Mouse (Mus musculus) naive thymus-derived CD4-positive, alpha-beta T cell, adult 2 months (primary cell): ENCODE data around the gene 2410002F23Rik.
"Not testable (repeated sequence)": the region's sequence is repeated elsewhere in the genome, so short reads cannot be mapped to it uniquely, and the experiment has no call there.

ENCODE experiments used
- DNase-seq: peaks from one replicate; pipeline ENCODE4 v3.0.0-alpha.2; 2011; ENCODE audit warnings: low read depth

The 2410002F23Rik gene

DNA sequence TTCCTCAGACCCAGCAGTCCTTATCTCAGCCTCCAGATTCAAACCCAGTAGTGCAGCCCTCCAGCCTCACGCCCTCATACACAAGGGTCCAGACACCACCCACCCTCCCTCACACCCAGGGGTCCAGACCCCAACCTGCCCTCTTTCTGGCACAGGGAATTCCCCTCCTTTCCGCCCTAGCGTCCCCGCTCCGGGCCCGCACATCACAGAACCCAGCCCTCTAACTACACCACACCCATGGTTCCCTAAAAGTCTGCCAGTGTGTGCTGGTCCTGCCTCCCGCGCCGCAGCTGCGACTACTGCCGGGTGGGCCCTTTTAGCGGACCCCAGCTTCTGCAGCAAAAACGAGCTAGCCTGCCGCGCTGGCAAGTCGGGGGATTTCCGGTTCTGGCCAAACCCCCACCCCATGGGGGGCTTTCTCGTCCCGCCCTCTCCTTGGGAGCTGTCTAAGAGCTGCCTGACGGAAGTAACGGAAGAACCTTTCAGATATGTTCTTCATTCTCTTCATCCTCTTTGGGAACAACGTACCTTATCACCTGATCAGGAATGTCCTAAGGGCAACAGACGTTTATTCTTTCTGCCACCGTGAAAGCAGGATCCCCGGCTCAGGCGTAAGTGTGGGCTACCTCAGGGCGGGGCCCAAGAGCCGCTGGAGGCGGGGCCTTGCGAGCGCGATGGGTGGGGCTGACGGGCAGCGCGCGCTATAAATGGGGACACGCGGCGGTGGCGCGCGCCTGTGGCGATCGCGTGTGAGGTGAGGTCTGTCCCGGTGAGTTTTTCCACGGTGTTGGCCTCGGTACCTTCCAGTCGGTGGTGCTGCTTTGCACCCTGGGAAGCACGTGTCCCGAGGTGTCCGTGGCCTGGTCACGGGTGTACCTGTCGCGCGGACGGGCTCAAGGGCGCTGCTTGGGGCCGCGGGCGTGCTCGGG lies at the start of gene 2410002F23Rik, which contains the start of gene 1700028J19Rik:
Gene 2410002F23Rik (plus strand): TSS at position 668 of the 929 bp plus-strand sequence.
Gene 1700028J19Rik (minus strand): TSS at position 641 of the 929 bp plus-strand sequence.
- DNase-seq = peak; percentile 96

DNA sequence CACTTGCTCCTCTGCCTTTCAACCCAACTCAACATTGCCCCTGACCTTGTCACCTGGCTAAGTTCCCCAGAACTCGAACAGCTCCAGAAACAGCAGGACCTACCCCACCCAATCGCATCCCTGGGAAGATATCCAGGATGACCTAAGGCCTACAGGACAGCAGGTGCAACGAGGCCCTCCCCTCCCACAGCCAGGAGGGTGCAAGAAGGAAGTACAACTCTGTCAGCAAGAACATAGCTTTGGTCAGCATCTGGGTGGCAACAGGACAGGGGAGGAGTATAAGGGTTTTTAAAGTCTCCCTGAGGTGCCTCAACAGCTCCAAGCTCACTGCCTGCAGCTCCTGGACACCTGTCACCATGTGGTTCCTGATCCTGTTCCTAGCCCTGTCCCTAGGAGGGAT lies 48.6 kb upstream of the 2410002F23Rik start, which contains the start of gene Klk1b3:
Gene Klk1b3 (plus strand): TSS at position 301 of the 400 bp plus-strand sequence.
- DNase-seq = no peak

DNA sequence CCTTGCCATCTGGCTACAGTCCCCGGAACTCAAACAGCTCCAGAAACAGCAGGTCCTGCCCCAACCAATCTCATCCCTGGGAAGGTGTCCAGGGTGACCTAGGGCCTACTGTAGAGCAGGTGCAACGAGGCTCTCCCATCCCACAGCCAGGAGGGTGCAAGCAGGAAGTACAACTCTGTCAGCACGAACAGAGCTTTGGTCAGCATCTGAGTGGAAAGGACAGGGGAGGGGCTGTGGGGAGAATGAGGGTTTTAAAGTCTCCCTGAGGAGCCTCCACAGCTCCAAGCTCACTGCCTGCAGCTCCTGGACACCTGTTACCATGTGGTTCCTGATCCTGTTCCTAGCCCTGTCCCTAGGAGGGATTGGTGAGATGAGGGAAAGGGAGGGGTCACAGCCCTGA lies 39.4 kb upstream of the 2410002F23Rik start, which contains the start of gene Klk1b4:
Gene Klk1b4 (plus strand): TSS at position 301 of the 400 bp plus-strand sequence.
- DNase-seq = not testable (repeated sequence)

DNA sequence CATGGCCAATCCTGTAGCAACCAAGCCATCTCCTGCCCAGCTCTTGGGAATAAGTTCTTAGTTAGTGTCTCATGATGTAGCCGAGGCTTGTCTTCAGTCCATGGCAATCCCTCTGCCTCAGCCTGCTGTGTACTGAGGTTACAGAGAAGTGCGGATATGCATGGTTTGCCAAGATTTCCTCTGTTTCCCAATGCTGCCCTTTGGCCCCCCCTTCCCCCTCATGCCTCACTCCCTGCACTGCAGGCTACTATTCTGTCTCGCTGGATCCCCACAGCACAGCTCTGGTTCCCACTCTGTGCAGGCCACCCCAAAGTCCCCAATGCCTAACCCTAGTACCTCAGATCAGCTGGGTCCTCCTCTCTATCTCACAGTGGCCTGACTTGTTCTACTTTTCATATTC lies 38.2 kb upstream of the 2410002F23Rik start:
- no peak for DNase-seq

DNA sequence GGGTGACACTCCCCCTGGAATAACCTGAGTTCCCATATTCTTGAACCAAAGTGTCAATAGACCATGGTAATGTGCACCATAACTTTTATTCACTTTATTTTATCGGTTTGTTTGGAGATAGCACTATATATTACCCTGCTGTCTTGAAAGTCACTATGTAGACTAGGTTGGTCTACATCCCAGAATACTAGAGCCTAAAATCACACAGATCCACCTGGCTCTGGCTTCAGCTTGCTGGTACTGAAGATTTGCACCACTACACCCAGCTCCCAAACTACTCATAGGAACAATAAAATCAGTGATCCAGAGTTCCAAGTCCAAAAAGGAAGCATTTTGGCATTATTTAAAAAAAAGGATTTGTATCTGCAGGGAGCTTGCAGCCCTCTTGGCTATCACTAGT lies 30.9 kb upstream of the 2410002F23Rik start, which contains the start of gene Klk1b5:
Gene Klk1b5 (plus strand): TSS at position 301 of the 400 bp plus-strand sequence.
- no peak for DNase-seq

DNA sequence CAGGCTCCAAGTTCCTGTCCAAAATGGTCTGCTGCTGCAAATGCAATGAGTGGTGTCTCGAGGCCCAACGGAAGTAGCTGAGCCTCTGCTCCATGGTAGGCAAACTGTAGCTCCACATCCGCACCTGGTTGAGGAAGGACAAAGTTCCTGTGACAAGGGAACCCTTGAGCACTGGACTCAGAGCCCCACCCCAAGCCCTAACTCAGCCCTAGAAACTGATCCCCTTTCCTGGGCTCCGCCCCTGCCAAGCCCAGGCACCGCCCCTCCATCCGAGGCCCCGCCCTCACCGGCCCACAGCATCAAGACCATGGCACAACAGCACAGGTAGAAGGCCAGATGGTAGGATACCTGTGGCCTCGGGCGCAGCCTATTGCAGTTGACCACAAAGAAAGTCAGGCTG lies 24.9 kb upstream of the 2410002F23Rik start:
- DNase-seq = not testable (repeated sequence)

DNA sequence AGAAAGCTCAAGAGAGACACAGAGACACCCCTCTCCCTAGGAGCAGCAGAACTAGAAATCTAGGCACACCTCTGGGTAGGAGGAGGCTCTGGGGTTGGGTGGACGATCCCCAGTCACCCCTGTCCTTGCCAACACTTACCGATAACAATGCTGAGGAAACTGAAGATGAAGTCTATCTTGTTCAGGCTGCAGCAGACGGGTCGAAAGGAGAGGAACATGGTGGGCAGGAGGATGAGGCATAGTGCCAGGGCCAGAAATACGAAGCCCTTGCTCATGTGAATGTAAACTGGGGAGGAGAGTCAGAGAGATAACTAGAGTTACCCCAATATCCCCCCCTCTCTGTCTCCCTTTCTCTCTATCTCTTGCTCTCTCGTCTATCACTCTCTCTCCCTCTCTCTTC lies 24.2 kb upstream of the 2410002F23Rik start:
- DNase-seq = not testable (repeated sequence)

DNA sequence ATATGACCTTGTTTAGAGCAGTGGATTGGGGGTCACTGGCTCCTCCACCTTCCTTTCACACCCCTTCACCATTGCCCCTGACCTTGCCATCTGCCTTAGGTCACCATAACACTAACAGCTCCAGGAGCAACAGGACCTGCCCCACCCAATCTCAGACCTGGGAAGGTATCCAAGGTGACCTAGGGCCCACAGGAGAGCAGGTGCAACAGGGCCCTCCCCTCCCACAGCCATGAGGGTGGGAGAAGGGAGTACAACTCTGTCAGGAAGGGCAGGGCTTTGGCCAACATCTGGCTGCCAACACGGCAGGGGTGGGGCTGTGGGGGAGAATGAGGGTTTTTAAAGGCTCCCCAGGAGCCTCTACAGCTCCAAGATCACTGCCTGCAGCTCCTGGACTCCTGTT lies 21.4 kb upstream of the 2410002F23Rik start, which contains the start of gene Klk1:
Gene Klk1 (plus strand): TSS at position 285 of the 400 bp plus-strand sequence.
- no peak for DNase-seq

DNA sequence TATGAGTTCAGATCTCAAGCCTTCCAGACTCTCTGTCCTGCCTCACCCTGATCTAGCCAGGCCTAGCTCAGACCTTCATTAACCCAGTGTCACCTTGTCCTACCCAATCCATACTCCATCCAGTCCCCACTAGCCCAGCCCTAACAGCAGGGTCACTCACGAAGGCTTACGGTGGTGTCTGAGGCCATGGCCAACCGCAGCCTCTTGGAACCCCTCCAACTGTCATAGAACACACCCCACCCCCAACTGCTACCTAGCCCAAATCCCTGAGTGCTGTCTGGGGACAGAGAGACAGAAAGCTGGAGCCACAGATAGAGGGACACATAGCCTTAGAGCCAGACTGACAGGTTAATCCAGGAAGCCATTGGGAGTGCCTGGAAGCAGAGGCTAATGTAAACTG lies 10.6 kb upstream of the 2410002F23Rik start, which contains the start of gene Gm36864:
Gene Gm36864 (plus strand): TSS at position 269 of the 400 bp plus-strand sequence.
- no peak for DNase-seq

DNA sequence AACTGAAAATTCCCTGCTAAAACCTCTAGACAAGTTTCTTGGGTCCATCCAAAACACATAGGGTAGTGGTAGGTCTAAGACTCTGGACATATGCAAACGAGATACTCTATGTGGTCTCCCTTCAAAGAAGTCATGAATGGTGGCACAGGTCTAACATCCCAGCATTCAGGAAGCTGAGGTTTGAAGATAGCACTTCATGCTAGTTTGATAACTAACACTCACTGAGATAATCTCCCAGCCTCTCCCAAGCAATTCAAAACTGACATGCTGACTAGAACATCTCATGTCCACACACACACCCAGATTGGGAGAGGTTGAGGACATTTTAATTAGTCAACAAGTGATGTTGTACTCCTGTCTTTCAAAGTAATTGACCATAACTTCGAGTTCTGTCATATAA lies 6.6 kb upstream of the 2410002F23Rik start:
- DNase-seq = no peak

DNA sequence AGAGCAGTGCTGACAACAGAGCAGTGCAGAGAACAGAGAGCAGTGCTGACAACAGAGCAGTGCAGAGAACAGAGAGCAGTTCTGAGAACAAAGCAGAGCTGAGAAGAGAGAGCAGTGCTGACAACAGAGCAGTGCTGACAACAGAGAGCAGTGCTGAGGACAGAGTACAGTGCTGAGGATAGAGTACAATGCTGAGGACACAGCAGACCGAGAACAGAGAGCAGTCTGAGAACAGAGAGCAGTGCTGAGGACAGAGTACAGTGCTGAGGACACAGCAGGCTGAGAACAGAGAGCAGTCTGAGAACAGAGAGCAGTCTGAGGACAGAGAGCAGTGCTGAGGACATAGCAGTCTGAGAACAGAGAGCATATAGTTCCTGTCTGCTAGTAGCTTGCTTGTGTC lies 5.8 kb upstream of the 2410002F23Rik start:
- no peak for DNase-seq

DNA sequence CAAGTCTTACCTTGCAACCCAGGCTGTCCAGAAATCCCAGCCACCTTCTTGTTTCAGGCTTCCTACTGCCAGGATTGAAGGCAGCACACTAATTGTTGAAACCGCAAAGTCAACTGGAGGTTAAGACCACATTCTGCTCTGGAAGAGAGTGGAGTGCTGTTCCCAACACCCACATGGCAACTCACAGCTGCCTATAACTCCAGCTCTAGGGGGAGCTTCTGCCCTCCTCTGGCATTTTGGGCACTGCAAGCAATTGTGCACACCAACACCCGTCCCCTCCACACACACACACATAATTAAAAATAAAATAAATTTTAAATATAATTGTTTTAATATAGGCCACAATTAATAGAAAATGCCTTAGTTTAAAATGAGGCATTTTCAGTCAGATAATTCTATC lies 5.4 kb upstream of the 2410002F23Rik start:
- no peak for DNase-seq

DNA sequence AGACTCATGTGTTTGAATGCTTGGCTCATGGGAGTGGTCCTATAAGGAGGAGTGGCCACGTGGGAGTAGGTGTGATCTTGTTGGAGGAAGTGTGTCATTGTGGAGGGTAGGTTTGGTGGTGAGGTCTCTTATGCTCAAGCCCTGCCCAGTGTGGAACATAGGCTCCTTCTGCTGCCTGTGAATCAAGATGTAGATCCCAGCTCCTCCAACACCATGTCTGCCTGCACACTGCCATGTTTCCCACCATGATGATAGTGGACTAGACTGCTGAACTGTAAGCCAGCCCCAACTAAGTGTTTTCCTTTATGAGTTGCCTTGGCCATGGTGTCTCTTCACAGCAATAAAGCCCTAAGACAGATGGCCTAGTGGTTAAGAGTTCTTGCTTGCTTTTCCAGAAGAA lies 2.4 kb upstream of the 2410002F23Rik start:
- DNase-seq = no peak

DNA sequence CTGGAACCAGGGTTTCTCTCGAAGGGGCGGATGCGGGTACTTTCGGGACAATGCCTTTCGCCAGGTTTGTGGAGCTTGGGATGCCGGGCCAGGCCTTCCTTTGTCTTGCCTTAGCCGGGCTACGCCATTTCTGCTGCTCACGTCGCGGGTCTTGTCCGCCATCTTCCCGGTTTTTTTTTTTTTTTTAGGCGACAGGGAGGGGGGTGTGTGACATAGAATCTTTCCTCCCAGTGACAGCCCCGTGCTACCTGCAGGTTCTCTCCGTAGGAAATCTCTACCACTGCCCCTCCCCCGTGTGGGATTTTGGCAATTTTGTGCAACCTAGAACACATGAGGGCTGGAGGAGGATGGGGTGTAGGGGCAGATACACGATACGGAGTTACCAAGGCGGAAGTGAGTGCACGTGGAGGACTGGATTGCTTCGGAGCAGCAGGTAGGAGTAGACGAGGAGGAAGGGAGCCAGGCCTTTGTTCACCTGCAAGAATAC lies 505 bp downstream of the 2410002F23Rik start:
- DNase-seq = peak; percentile 80

DNA sequence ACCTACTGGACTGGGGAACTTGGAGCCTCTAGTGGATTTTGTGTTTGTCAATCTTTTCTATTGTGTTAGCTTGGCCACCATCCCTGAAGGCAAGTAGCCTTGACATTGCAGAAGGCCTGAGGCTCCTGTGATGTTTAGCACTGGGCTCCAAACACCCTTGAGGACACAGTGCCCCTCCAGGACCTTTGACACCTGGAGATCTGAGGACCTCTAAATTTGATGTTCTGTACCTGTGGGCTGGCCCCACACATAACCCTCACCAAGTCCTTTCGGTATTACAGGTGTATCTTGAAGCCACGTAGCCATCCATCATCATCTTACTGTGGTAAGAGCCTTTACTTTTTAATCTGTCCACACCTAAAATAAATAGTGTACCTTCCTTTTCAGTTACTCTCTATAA lies 1.4 kb downstream of the 2410002F23Rik start:
- no peak for DNase-seq

DNA sequence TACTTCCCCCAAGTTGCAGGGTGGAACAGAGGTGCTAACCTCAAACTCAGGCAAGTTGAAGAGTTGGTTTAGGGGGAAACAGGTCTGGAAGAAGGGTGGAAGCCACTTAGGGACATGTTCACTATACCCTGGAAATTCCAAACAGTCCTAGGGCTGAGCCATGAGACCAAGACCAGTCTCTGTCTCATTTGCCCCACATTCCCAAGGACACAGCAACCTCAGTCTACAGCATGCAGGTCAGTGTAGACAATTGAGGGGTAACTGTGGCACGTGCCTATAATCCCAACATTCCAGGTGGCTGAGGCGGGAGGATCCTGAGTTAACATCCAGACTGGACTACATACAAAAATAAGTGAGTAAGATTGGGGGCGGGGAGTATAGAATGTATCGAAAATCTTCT lies 2.7 kb downstream of the 2410002F23Rik start:
- DNase-seq = no peak

DNA sequence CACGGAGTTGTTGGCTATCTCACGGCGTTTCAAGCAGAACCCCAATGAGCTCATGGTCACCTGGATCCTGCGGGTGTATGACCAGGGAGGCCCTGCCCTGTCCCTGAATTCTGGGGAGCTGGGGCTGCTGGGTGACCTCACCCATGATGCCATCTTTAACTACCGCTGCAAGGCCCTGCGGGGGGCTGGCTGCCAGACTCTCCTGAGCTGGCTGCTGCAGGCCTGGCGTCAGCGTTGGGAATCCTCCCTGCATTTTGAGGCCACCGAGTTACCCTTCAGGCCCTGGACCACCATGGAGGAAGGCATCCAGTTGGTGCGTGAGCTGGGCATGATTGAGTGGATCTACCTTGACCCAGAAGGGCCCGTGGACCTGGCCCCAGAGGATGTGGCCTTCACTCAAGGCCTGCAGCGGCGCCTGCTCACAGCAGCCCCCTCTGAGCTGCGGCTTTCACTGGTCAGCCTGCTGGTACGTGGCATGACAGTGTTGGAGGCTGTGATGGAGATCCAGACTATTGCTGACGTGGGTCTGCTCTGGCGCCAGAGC lies 4.3 kb downstream of the 2410002F23Rik start:
- not testable (repeated sequence) for DNase-seq

DNA sequence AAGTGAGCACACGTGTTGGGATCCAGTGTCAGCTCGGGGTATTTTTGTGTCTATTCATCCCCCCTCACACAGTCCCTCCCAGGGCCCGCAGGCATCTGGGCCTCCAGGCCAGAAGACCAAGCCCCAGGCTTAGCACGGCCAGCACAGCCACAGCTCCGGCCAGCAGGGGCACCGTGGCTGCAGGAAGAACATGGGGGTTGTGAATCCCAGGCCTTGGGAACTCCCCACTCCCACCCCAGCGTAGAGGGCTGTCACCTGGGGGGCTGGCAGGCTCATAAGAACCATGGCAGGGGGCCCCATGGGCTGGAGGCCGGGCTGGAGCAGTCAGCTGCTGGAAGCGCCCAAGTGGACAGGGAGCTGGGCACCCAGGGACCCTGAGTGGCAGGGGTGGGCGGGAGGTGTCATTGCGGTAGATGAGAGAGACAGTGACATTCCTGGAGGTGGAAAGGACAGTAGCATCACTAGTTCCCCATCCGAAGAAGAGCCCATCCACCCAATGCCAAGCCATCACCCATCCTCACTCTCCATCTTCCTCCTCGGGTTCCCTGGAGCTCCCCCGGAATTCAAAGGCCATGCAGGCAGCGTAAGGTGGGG lies 6.6 kb downstream of the 2410002F23Rik start:
- DNase-seq = no peak

DNA sequence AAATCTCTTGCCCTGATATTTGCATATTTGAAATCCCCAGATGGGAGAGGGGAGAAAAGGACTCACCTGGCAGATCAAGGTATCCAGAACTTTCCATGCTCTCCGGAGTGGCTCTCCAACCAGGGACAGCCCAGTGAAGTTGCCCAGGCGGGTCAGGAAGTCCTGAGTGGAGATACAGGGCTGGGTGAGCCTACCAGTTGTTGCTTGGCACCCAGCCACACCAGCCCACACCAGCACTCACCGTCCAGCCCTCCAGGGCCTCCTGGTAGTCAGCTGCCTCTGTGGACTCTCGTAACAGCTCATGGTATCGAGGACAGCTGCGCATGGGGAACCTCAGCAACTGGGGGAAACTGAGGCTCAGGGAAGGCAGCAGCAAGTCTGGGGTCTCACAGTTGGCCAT lies 8.4 kb downstream of the 2410002F23Rik start:
- DNase-seq = no peak

DNA sequence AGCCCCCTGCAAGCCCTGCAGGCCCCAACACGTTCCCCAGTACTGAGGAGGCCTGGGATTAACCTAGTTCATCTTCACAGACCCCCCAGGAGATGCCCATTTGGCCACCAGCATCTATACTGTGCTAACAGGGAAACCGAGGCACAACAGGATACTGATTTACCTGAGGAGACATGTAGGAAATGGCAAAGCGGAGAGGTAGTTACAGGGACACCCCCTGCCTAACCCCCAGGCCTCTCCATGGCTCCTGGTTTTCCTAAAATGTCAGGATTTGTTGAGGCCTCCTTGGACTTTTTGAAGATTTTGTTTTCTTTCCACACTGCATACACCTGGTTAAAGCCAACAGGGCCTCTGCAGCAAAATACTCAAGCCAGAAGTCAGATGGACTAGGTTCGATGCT lies 10.8 kb downstream of the 2410002F23Rik start, which contains the start of gene Acp4:
Gene Acp4 (minus strand): TSS at position 101 of the 400 bp plus-strand sequence.
- DNase-seq = no peak

DNA sequence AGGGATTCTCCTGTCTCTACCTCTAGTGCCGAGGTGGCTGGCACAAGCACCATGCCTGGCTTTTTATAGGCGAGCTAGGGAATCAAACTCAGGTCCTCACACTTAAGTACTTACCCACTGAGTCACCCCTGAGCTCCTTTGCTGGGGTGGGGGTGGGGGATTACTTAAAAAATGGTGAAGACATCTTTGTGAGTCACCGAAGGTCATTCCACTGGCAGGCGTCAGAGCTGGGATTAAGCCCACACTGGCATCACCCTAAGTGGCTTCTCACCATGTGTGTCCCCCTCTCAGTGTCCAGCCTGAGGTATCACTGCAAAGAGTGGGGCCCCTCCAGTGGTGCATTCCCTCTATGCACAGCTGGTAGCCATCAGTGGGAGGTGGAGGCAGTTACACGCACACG lies 13.9 kb downstream of the 2410002F23Rik start:
- no peak for DNase-seq

DNA sequence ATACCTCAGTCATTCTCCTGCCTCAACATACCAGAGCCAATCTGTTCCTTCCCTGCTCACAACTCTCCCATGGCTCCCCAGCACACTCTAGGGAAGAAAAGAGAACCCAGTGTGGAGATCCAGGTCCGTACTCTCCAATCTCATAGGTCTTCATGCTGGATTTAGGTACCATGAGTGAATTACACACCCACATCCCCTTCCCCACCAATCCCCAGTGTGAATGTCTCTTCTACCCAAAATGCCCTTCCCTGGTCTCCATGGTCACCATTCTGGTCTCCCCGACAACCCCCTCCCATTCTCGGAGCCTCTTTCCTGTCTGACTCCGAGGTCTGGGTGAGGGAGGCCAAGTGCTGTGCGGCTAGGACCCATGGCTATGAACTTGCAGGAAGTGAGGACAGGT lies 14.6 kb downstream of the 2410002F23Rik start, which contains the start of gene Gm15517:
Gene Gm15517 (plus strand): TSS at position 301 of the 400 bp plus-strand sequence.
- no peak for DNase-seq
